Mouse (Mus musculus): ENCODE measurements around the gene Rab1a. TPM values are rescaled to one million over a fixed set of nuclear protein-coding genes. Genes with fewer than 3 reads are reported as not detected.

The Rab1a gene
- total and polyA plus RNA-seq, 2 experiments from 2014 or later: 112 to 300 TPM

- WGBS: 91% methylated on average over 6 of the region's 6 CpGs
- Histone ChIP-seq H3K36me3 (ENCODE audit: insufficient read depth, low read length) (peaks cover 22% of the 10 kb centered on the region), H3K4me1 (ENCODE audit: insufficient read depth, low read length) (0 out of 2 replicates have a peak, but pooled peaks cover under 1% of the 10 kb centered on the region), H3K4me3 (ENCODE audit: low read depth, low read length) (no peak overlapping the region), H3K27ac (ENCODE audit: low read depth, low read length) (no peak overlapping the region), H3K27me3 (ENCODE audit: insufficient read depth, low read length) (no peaks in the 10 kb centered on the region), H3K9ac (replicated peaks; ENCODE audit: low read length, poor library complexity, severe bottlenecking) (no peak overlapping the region), H3K4me2 (ENCODE audit: low read depth, low read length, poor library complexity, severe bottlenecking) (no peak overlapping the region), H3K9me3 (ENCODE audit: low read length) (no peaks in the 10 kb centered on the region)
- ATAC-seq (ENCODE audit: low FRiP score) (no peak), DNase-seq (ENCODE audit: low spot score) (no peak)
- TF ChIP-seq CTCF (IDR thresholded peaks at IDR 0.05): no peak
These were observed 41.3 kb downstream of the Rab1a start for GRCm38 (mm10) chr11:20242366-20243056.

GRCm38 (mm10) chr11:20243214-20243913 lies 42.1 kb downstream of the Rab1a start:
- peak; percentile 29 for TF ChIP-seq CTCF (IDR thresholded peaks at IDR 0.05)
- Histone ChIP-seq H3K9me3 (ENCODE audit: low read length) (no peaks in the 10 kb centered on the region), H3K4me3 (ENCODE audit: low read depth, low read length) (no peak overlapping the region), H3K9ac (replicated peaks; ENCODE audit: low read length, poor library complexity, severe bottlenecking) (no peak overlapping the region), H3K27me3 (ENCODE audit: insufficient read depth, low read length) (no peaks in the 10 kb centered on the region), H3K4me1 (ENCODE audit: insufficient read depth, low read length) (0 out of 2 replicates have a peak, but pooled peaks cover 5% of the 10 kb centered on the region), H3K36me3 (ENCODE audit: insufficient read depth, low read length) (peaks cover 21% of the 10 kb centered on the region), H3K4me2 (ENCODE audit: low read depth, low read length, poor library complexity, severe bottlenecking) (no peak overlapping the region), H3K27ac (ENCODE audit: low read depth, low read length) (no peak overlapping the region)
- DNase-seq (ENCODE audit: low spot score): no peak
- ATAC-seq (ENCODE audit: low FRiP score): 0 out of 2 replicates have a peak, but pooled peaks have one; percentile 32
- WGBS: 57% methylated on average over 9 of the region's 9 CpGs

- no peak overlapping the region for H3K4me3 ChIP-seq (ENCODE audit: low read depth, low read length)
- no peaks in the 10 kb centered on the region for H3K27me3 ChIP-seq (ENCODE audit: insufficient read depth, low read length)
- 83% methylated on average over 16 of the region's 16 CpGs for WGBS
- DNase-seq (ENCODE audit: low spot score) (no peak), ATAC-seq (ENCODE audit: low FRiP score) (no peak)
- no peaks in the 10 kb centered on the region for H3K9me3 ChIP-seq (ENCODE audit: low read length)
- 0 out of 2 replicates have a peak, but pooled peaks cover 5% of the 10 kb centered on the region for H3K4me1 ChIP-seq (ENCODE audit: insufficient read depth, low read length)
- H3K36me3 ChIP-seq (ENCODE audit: insufficient read depth, low read length): peaks cover 9% of the 10 kb centered on the region
- no peak overlapping the region for H3K9ac ChIP-seq (replicated peaks; ENCODE audit: low read length, poor library complexity, severe bottlenecking)
- peak; percentile 40 for TF ChIP-seq CTCF (IDR thresholded peaks at IDR 0.05)
- H3K4me2 ChIP-seq (ENCODE audit: low read depth, low read length, poor library complexity, severe bottlenecking): no peak overlapping the region
- H3K27ac ChIP-seq (ENCODE audit: low read depth, low read length): no peak overlapping the region
These were observed 43.4 kb downstream of the Rab1a start for GRCm38 (mm10) chr11:20244336-20245290.

GRCm38 (mm10) chr11:20245316-20245715 lies 44.1 kb downstream of the Rab1a start:
- 85% methylated on average over 6 of the region's 6 CpGs for whole genome bisulfite sequencing
- Histone ChIP-seq H3K36me3 (ENCODE audit: insufficient read depth, low read length) (peaks cover 2% of the 10 kb centered on the region), H3K9me3 (ENCODE audit: low read length) (no peaks in the 10 kb centered on the region), H3K4me3 (ENCODE audit: low read depth, low read length) (no peak overlapping the region), H3K4me2 (ENCODE audit: low read depth, low read length, poor library complexity, severe bottlenecking) (no peak overlapping the region), H3K4me1 (ENCODE audit: insufficient read depth, low read length) (peaks cover 9% of the 10 kb centered on the region; the same call in 1 of the 2 replicates), H3K9ac (replicated peaks; ENCODE audit: low read length, poor library complexity, severe bottlenecking) (no peak overlapping the region), H3K27me3 (ENCODE audit: insufficient read depth, low read length) (no peaks in the 10 kb centered on the region), H3K27ac (ENCODE audit: low read depth, low read length) (no peak overlapping the region)
- DNase-seq (ENCODE audit: low spot score) (no peak), ATAC-seq (ENCODE audit: low FRiP score) (no peak)
- TF ChIP-seq CTCF (IDR thresholded peaks at IDR 0.05): no peak

DNA sequence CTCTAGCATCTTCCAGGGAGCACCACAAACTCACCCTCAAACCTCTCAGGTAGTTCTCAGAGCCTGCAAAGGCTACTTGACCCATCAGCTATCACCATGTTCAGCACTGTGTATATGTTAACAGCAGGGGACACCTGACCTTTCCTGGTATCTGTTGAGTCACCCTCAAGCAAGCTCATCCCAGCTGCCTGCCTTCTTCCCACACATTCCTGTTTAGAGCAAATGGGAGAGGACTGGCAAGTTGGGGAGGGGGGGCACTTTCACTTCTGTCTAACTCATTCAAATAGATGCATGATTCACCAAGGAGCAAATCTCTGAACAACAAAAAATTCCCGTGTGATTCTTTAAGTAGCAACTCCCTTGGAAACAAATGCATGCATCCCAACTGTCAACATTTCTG lies 45.4 kb downstream of the Rab1a start:
- Histone ChIP-seq H3K4me3 (ENCODE audit: low read depth, low read length) (no peak overlapping the region), H3K9me3 (ENCODE audit: low read length) (no peaks in the 10 kb centered on the region), H3K36me3 (ENCODE audit: insufficient read depth, low read length) (no peaks in the 10 kb centered on the region), H3K4me2 (ENCODE audit: low read depth, low read length, poor library complexity, severe bottlenecking) (no peak overlapping the region), H3K9ac (replicated peaks; ENCODE audit: low read length, poor library complexity, severe bottlenecking) (no peak overlapping the region), H3K27me3 (ENCODE audit: insufficient read depth, low read length) (no peaks in the 10 kb centered on the region), H3K4me1 (ENCODE audit: insufficient read depth, low read length) (peaks cover 9% of the 10 kb centered on the region; the same call in 1 of the 2 replicates), H3K27ac (ENCODE audit: low read depth, low read length) (no peak overlapping the region)
- 50% methylated on average over 1 of the region's 1 CpGs for WGBS
- TF ChIP-seq CTCF (IDR thresholded peaks at IDR 0.05): no peak
- ATAC-seq (ENCODE audit: low FRiP score): no peak
- DNase-seq (ENCODE audit: low spot score): no peak

All from midbrain, postnatal 0 days (tissue).